Mouse (Mus musculus) bone marrow macrophage, adult 2 months (primary cell): Measurements from ENCODE around the gene Dhodh.

Experiments
- CTCF ChIP-seq: IDR thresholded peaks from 2 replicates; pipeline ENCODE4 v1.5.1; 2012; ENCODE audit warnings: low read depth, mild to moderate bottlenecking, low read length, moderate library complexity
- POLR2A ChIP-seq: IDR thresholded peaks from 2 replicates; pipeline ENCODE4 v1.6.1; 2012; ENCODE audit warnings: mild to moderate bottlenecking, low read depth, low read length, borderline replicate concordance

DNA sequence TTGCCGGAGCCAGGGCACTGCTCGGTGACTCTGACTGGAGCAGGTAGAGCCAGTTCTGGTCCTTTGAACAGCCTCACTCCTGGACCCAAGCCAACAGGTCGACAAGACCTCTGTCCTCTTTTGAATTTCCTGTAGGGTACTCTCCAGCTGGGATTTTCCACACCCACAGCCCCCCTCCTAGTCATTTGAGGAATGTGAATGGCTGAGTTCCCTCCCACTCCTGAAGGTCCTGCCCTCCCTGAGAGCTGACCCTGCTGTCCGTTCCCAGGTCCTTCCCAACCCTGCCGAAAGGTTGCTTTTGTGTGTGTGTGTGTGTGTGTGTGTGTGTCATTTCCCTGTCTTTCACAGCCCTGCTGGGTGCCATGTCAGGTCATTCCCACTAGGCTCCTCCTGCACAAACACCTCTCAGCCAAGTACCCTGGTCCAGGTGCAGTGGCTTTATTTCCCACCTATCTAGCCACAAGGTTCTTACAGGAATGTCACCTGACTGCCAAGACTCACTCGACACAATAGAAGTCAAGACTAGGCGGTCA, 21.4 kb downstream of the Dhodh start:
- no peak for TF ChIP-seq CTCF
- no peak for TF ChIP-seq POLR2A
